Mouse (Mus musculus) bone marrow, adult 2 months (tissue): ENCODE data around the gene Fhl2. TPM values are rescaled to one million over a fixed set of nuclear protein-coding genes. Genes with fewer than 3 reads are reported as not detected.

Experiments
- H3K27ac ChIP-seq: fragments of 200-500 bp; 2 replicates; pipeline ENCODE4 v1.5.1; 2012; ENCODE audit warnings: low read depth, mild to moderate bottlenecking, control low read depth, inconsistent platforms, low read length; ENCODE audit not compliant: control insufficient read depth, poor library complexity, insufficient read depth
- H3K4me1 ChIP-seq: fragments of 200-500 bp; 2 replicates; pipeline ENCODE4 v1.6.1; 2011; ENCODE audit warnings: low read length; ENCODE audit not compliant: control insufficient read depth, insufficient read depth
- H3K4me3 ChIP-seq: fragments of 200-500 bp; replicated peaks from 2 replicates; pipeline ENCODE3; 2011; ENCODE audit warnings: mild to moderate bottlenecking, low read depth, low read length, control low read depth; ENCODE audit not compliant: control insufficient read depth
- CTCF ChIP-seq: fragments of 200-500 bp; IDR thresholded peaks from 2 replicates; pipeline ENCODE4 v1.5.1; 2011; ENCODE audit warnings: low read length, control low read depth; ENCODE audit not compliant: control insufficient read depth, insufficient read depth
- POLR2A ChIP-seq: fragments of 200-500 bp; IDR thresholded peaks from 2 replicates; pipeline ENCODE4 v1.6.1; 2011; ENCODE audit warnings: low read depth, mild to moderate bottlenecking, control low read depth, low read length, borderline replicate concordance; ENCODE audit not compliant: control insufficient read depth
- WGBS: fragments of 180-500 bp; shearing (Covaris S2); methylation state at CpG from one replicate; pipeline ENCODE4 v1.1.7; 2018; 5-methylcytosine and 5-hydroxymethylcytosine counted together
- polyA plus RNA-seq: library from polyadenylated mRNA; stranded (reverse); fragments of >200 nt; gene quantifications from 2 replicates; pipeline ENCODE4 v1.2.4, GENCODE M21; 2011; ENCODE audit warnings: low replicate concordance; ENCODE audit not compliant: missing spikeins, insufficient read depth, insufficient read length

Gene Fhl2
- polyA plus RNA-seq, 1 experiment, result 9.0 TPM

- no peaks in the 10 kb centered on the region for H3K4me1 ChIP-seq
- WGBS, result 69% methylated on average over 6 of the region's 6 CpGs
- TF ChIP-seq POLR2A, result no peak
- TF ChIP-seq CTCF, result no peak
- no peak overlapping the region for H3K27ac ChIP-seq
- H3K4me3 ChIP-seq, result no peak overlapping the region
These were observed 15.9 kb downstream of the Fhl2 start for GRCm38 (mm10) chr1:43180912-43181311.

- no peak overlapping the region for H3K27ac ChIP-seq
- no peaks in the 10 kb centered on the region for H3K4me1 ChIP-seq
- H3K4me3 ChIP-seq, result no peak overlapping the region
- WGBS, result 79% methylated on average over 1 of the region's 1 CpGs
- no peak for TF ChIP-seq POLR2A
- no peak for TF ChIP-seq CTCF
These were observed 18.0 kb downstream of the Fhl2 start for GRCm38 (mm10) chr1:43178780-43179179.

DNA sequence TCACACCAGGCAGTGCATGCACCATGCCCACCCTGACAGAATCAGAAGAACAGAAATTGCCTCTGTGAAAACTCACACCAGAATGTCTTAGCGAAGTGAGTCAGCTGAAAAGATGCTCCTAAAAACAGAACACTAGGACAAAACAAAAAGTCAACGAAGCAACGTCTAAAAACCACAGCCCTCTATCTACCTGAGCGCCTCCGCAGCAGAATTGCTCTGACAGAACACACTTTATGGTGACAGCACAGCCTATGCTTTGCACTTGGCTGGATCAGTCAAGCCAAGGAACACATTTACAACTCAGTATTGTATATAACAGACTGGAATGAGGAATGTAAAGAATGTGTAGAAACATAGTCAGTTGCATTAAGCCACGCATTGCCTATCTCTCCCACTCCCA lies 18.4 kb downstream of the Fhl2 start:
- no peaks in the 10 kb centered on the region for H3K4me1 ChIP-seq
- 76% methylated on average over 6 of the region's 6 CpGs for WGBS
- no peak overlapping the region for H3K27ac ChIP-seq
- no peak overlapping the region for H3K4me3 ChIP-seq
- TF ChIP-seq CTCF (no peak), POLR2A (no peak)

- 71% methylated on average over 7 of the region's 7 CpGs for WGBS
- H3K27ac ChIP-seq, result no peak overlapping the region
- no peak for TF ChIP-seq CTCF
- no peak for TF ChIP-seq POLR2A
- H3K4me1 ChIP-seq, result no peaks in the 10 kb centered on the region; the same call in 1 of the 2 replicates
- no peak overlapping the region for H3K4me3 ChIP-seq
These were observed 23.2 kb downstream of the Fhl2 start for GRCm38 (mm10) chr1:43173283-43174226.

DNA sequence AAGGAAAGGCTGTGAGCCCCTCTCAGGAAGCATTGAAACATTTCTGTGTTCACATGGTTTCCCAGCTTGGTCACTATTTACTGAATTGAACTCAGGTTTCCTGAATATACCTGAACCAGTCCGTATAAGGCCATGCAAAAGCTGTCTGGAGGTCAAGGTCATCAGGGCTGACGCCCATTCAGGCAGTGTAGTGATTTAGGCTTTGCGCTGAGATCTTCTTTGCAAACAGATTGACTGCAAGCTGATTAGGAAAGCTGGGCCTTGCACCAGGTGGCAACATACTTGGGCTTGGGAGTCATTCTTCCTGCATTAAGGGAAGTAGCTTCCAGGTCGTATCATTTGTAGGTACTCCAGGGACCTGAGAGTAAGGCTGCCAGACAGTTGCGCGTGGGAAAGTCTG lies 25.0 kb downstream of the Fhl2 start:
- Histone ChIP-seq H3K4me1 (no peaks in the 10 kb centered on the region; the same call in 1 of the 2 replicates), H3K4me3 (no peak overlapping the region), H3K27ac (no peak overlapping the region)
- TF ChIP-seq CTCF, result no peak
- TF ChIP-seq POLR2A, result no peak
- 83% methylated on average over 6 of the region's 6 CpGs for WGBS

- WGBS, result 4% methylated on average over 3 of the region's 3 CpGs
- Histone ChIP-seq H3K4me1 (no peaks in the 10 kb centered on the region; the same call in 1 of the 2 replicates), H3K27ac (no peak overlapping the region), H3K4me3 (no peak overlapping the region)
- no peak for TF ChIP-seq CTCF
- no peak for TF ChIP-seq POLR2A
These were observed 25.7 kb downstream of the Fhl2 start for GRCm38 (mm10) chr1:43171093-43171492.

- TF ChIP-seq CTCF (no peak), POLR2A (no peak)
- WGBS, result 78% methylated on average over 1 of the region's 1 CpGs
- H3K4me3 ChIP-seq, result no peak overlapping the region
These were observed 27.1 kb downstream of the Fhl2 start for GRCm38 (mm10) chr1:43169661-43170060.

DNA sequence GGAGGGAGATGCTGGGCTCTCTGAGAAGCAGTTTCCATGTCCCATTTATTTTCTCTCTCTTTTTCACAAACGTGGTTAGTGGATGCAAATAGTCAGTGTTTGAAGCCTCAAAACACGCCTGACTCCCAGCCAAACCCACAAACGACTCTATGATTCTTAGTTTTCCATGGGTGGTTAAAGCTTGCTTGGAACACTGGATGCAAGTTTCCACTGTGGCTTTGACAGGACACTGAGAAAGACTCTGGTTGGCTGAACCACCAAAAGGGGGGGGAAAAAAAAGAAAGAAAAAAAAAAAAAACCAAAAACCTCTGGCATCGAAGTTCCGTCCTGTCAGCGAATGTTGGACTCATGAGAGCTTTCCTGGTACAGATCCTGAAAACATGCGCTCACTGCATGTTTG lies 27.6 kb downstream of the Fhl2 start:
- no peak for TF ChIP-seq CTCF
- TF ChIP-seq POLR2A, result no peak
- Histone ChIP-seq H3K4me1 (no peaks in the 10 kb centered on the region; the same call in 1 of the 2 replicates), H3K27ac (no peak overlapping the region), H3K4me3 (no peak overlapping the region)
- 53% methylated on average over 7 of the region's 7 CpGs for WGBS

More at GRCm38 (mm10) chr1:43169661-43170060, 27.1 kb downstream of the Fhl2 start:
- Histone ChIP-seq H3K27ac (no peak overlapping the region), H3K4me1 (no peaks in the 10 kb centered on the region; the same call in 1 of the 2 replicates)

DNA sequence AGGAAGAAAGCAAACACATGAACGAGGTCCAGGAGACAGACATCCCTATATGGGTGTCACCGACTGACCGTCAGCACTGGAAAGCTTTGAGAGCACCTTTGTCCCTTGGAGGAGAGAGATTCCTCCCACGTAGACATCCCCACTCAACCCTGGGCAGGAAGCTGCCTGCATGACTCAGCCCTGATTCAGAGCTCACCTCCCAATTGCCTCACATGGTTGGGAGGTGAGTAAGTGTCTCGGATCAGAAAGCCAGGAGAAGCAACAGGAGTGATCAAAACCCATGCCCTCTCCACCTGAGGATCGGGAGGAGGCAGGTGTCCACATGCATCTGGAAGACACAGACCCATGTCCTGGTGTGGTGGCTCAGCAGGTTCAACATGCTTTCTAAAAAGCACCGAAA lies 28.2 kb downstream of the Fhl2 start:
- no peaks in the 10 kb centered on the region; the same call in 1 of the 2 replicates for H3K4me1 ChIP-seq
- H3K27ac ChIP-seq, result no peak overlapping the region
- H3K4me3 ChIP-seq, result no peak overlapping the region
- no peak for TF ChIP-seq POLR2A
- TF ChIP-seq CTCF, result no peak
- WGBS, result 47% methylated on average over 7 of the region's 7 CpGs
